Mouse (Mus musculus) neural tube, embryonic 11.5 days (tissue): ENCODE results near the gene Dhrs7b. TPM values are rescaled to one million over a fixed set of nuclear protein-coding genes. Genes with fewer than 3 reads are reported as not detected.
"Not testable (repeated sequence)": the region's sequence is repeated elsewhere in the genome, so short reads cannot be mapped to it uniquely, and the experiment has no call there.

ENCODE experiments used
- ATAC-seq: fragments of 200-750 bp; cut with Nextera tagmentation; 2 replicates; pipeline ENCODE4 v1.8.0; 2017; ENCODE audit warnings: moderate number of reproducible peaks, mild to moderate bottlenecking, moderate TSS enrichment, moderate library complexity; ENCODE audit not compliant: insufficient read depth, low FRiP score, low TSS enrichment
- DNase-seq: peaks from one replicate; pipeline ENCODE4 v3.0.0-alpha.2; 2015; ENCODE audit warnings: low spot score
- H3K27ac ChIP-seq: fragments of 300-500 bp; sonication (generic); 2 replicates; pipeline ENCODE4 v1.5.1; 2014; ENCODE audit warnings: low read depth, mild to moderate bottlenecking, low read length
- H3K27me3 ChIP-seq: fragments of 300-500 bp; sonication (generic); 2 replicates; pipeline ENCODE4 v1.6.1; 2014; ENCODE audit warnings: mild to moderate bottlenecking, low read length, mixed read lengths; ENCODE audit not compliant: control insufficient read depth, insufficient read depth
- H3K36me3 ChIP-seq: fragments of 300-500 bp; sonication (generic); 2 replicates; pipeline ENCODE4 v1.6.1; 2014; ENCODE audit warnings: mild to moderate bottlenecking, low read length, moderate library complexity, mixed read lengths; ENCODE audit not compliant: control insufficient read depth, insufficient read depth
- H3K4me1 ChIP-seq: fragments of 300-500 bp; sonication (generic); 2 replicates; pipeline ENCODE4 v1.6.1; 2014; ENCODE audit warnings: low read length, mixed read lengths; ENCODE audit not compliant: control insufficient read depth, insufficient read depth
- H3K4me2 ChIP-seq: fragments of 300-500 bp; sonication (generic); 2 replicates; pipeline ENCODE4 v1.6.1; 2014; ENCODE audit warnings: low read depth, mild to moderate bottlenecking, moderate library complexity
- H3K4me3 ChIP-seq: fragments of 300-500 bp; sonication (generic); 2 replicates; pipeline ENCODE4 v1.5.1; 2014; ENCODE audit warnings: low read depth, low read length
- H3K9ac ChIP-seq: fragments of 300-500 bp; sonication (generic); 2 replicates; pipeline ENCODE4 v1.6.1; 2014; ENCODE audit warnings: mild to moderate bottlenecking, low read length
- H3K9me3 ChIP-seq: fragments of 300-500 bp; sonication (generic); 2 replicates; pipeline ENCODE4 v1.6.1; 2016; ENCODE audit warnings: low read length; ENCODE audit not compliant: control insufficient read depth
- WGBS: fragments of 180-500 bp; shearing (Covaris S2); extraction: QIAGEN DNeasy Blood & Tissue Kit; methylation state at CpG from one replicate; pipeline ENCODE4 v1.1.7; 2014; 5-methylcytosine and 5-hydroxymethylcytosine counted together
- polyA plus RNA-seq: library from polyadenylated mRNA; unstranded; fragments of >200 nt; fragmentation: Nextera tagmentation; extraction: Ambion mirVana; gene quantifications from 2 replicates; pipeline ENCODE4 v1.2.1, GENCODE M21; 2014

Gene Dhrs7b
- polyA plus RNA-seq, 1 experiment from 2014 or later = 24.3 TPM

GRCm38 (mm10) chr11:60809546-60809945 is 20.9 kb upstream of the Dhrs7b start:
- Histone ChIP-seq H3K9me3 (no peaks in the 10 kb centered on the region), H3K27me3 (no peaks in the 10 kb centered on the region), H3K27ac (no peak overlapping the region), H3K4me2 (peak overlapping the region; percentile 69; the same call in 1 of the 2 replicates), H3K4me3 (no peak overlapping the region), H3K4me1 (peaks cover 8% of the 10 kb centered on the region; the same call in 1 of the 2 replicates), H3K36me3 (no peaks in the 10 kb centered on the region), H3K9ac (no peak overlapping the region)
- no peak for DNase-seq
- no peak for ATAC-seq
- 78% methylated on average over 1 of the region's 1 CpGs for WGBS

GRCm38 (mm10) chr11:60810046-60810965 is 20.1 kb upstream of the Dhrs7b start:
- peak overlapping the region; percentile 26; the same call in 1 of the 2 replicates for H3K9ac ChIP-seq
- WGBS = 16% methylated on average over 14 of the region's 14 CpGs
- peak overlapping the region; percentile 69 for H3K4me2 ChIP-seq
- no peaks in the 10 kb centered on the region for H3K9me3 ChIP-seq
- H3K27ac ChIP-seq = no peak overlapping the region
- no peaks in the 10 kb centered on the region for H3K27me3 ChIP-seq
- H3K4me3 ChIP-seq = peak overlapping the region; percentile 38
- H3K4me1 ChIP-seq = peaks cover 8% of the 10 kb centered on the region; the same call in 1 of the 2 replicates
- ATAC-seq = 0 out of 2 replicates have a peak, but pooled peaks have one; percentile 6
- H3K36me3 ChIP-seq = no peaks in the 10 kb centered on the region
- no peak for DNase-seq

GRCm38 (mm10) chr11:60811054-60811460 is 19.4 kb upstream of the Dhrs7b start:
- Histone ChIP-seq H3K9ac (peak overlapping the region; percentile 31; the same call in 1 of the 2 replicates), H3K9me3 (no peaks in the 10 kb centered on the region), H3K4me2 (peak overlapping the region; percentile 69), H3K36me3 (no peaks in the 10 kb centered on the region), H3K27me3 (no peaks in the 10 kb centered on the region), H3K4me1 (peaks cover 8% of the 10 kb centered on the region; the same call in 1 of the 2 replicates), H3K27ac (no peak overlapping the region), H3K4me3 (peak overlapping the region; percentile 38)
- WGBS = under 1% methylated on average over 29 of the region's 29 CpGs
- ATAC-seq = peak; percentile 96
- DNase-seq = peak; percentile 94

GRCm38 (mm10) chr11:60811618-60812017 is 18.8 kb upstream of the Dhrs7b start, which contains the start of gene Shmt1:
Gene Shmt1 (minus strand): TSS chr11:60811718.
- not testable (repeated sequence) for H3K27me3 ChIP-seq, ATAC-seq, H3K36me3 ChIP-seq, H3K9me3 ChIP-seq, DNase-seq, H3K27ac ChIP-seq, H3K4me1 ChIP-seq
- Histone ChIP-seq H3K9ac (peak within 1 kb of the TSS; percentile 31; the same call in 1 of the 2 replicates), H3K4me2 (peak within 1 kb of the TSS; percentile 69), H3K4me3 (peak within 1 kb of the TSS; percentile 38)
- 33% methylated on average over 6 of the region's 6 CpGs for WGBS

GRCm38 (mm10) chr11:60816398-60816797 is 14.0 kb upstream of the Dhrs7b start:
- Histone ChIP-seq H3K27me3 (no peaks in the 10 kb centered on the region), H3K9ac (no peak overlapping the region), H3K9me3 (no peaks in the 10 kb centered on the region), H3K4me3 (no peak overlapping the region), H3K36me3 (no peaks in the 10 kb centered on the region), H3K27ac (no peak overlapping the region), H3K4me2 (no peak overlapping the region), H3K4me1 (no peaks in the 10 kb centered on the region)
- no peak for ATAC-seq
- WGBS = 67% methylated on average over 5 of the region's 5 CpGs
- no peak for DNase-seq

GRCm38 (mm10) chr11:60823771-60824170 is 6.7 kb upstream of the Dhrs7b start:
- no peaks in the 10 kb centered on the region for H3K9me3 ChIP-seq
- H3K4me2 ChIP-seq = no peak overlapping the region
- WGBS = 71% methylated on average over 2 of the region's 2 CpGs
- no peak overlapping the region for H3K27ac ChIP-seq
- DNase-seq = no peak
- no peak for ATAC-seq
- no peaks in the 10 kb centered on the region for H3K27me3 ChIP-seq
- no peaks in the 10 kb centered on the region for H3K4me1 ChIP-seq
- H3K36me3 ChIP-seq = no peaks in the 10 kb centered on the region
- H3K4me3 ChIP-seq = no peak overlapping the region
- no peak overlapping the region for H3K9ac ChIP-seq

GRCm38 (mm10) chr11:60825191-60825590 is 5.2 kb upstream of the Dhrs7b start:
- Histone ChIP-seq H3K4me2 (no peak overlapping the region), H3K4me1 (no peaks in the 10 kb centered on the region), H3K4me3 (no peak overlapping the region), H3K36me3 (no peaks in the 10 kb centered on the region), H3K9me3 (no peaks in the 10 kb centered on the region), H3K9ac (no peak overlapping the region), H3K27ac (no peak overlapping the region), H3K27me3 (no peaks in the 10 kb centered on the region)
- 83% methylated on average over 3 of the region's 3 CpGs for WGBS
- ATAC-seq (no peak), DNase-seq (no peak)

GRCm38 (mm10) chr11:60826700-60827099 is 3.7 kb upstream of the Dhrs7b start:
- DNase-seq (no peak), ATAC-seq (no peak)
- no peaks in the 10 kb centered on the region for H3K4me1 ChIP-seq
- H3K9me3 ChIP-seq = no peaks in the 10 kb centered on the region
- H3K4me2 ChIP-seq = no peak overlapping the region
- H3K27ac ChIP-seq = no peak overlapping the region
- no peaks in the 10 kb centered on the region for H3K36me3 ChIP-seq
- WGBS = 48% methylated on average over 1 of the region's 1 CpGs
- no peaks in the 10 kb centered on the region for H3K27me3 ChIP-seq
- H3K4me3 ChIP-seq = no peak overlapping the region
- H3K9ac ChIP-seq = no peak overlapping the region
